Mouse (Mus musculus): ENCODE measurements around the gene Srbd1. TPM values are rescaled to one million over a fixed set of nuclear protein-coding genes. Genes with fewer than 3 reads are reported as not detected.

The Srbd1 gene
- polyA plus RNA-seq, 1 experiment from 2014 or later = 8.4 TPM

- peak overlapping the region; percentile 12; the same call in 1 of the 2 replicates for H3K9ac ChIP-seq (ENCODE audit: low read depth, low read length)
- no peaks in the 10 kb centered on the region for H3K9me3 ChIP-seq (replicated peaks; ENCODE audit: control insufficient read depth, low read length)
- peaks cover 28% of the 10 kb centered on the region for H3K4me1 ChIP-seq (ENCODE audit: control insufficient read depth, insufficient read depth, low read length)
- no peak overlapping the region for H3K27ac ChIP-seq (ENCODE audit: low read depth, low read length)
- H3K4me3 ChIP-seq (ENCODE audit: low read depth, low read length) = peak overlapping the region; percentile 89
- H3K4me2 ChIP-seq = peak overlapping the region; percentile 95
- no peaks in the 10 kb centered on the region for H3K27me3 ChIP-seq (ENCODE audit: control insufficient read depth, insufficient read depth, low read length)
- 61% methylated on average over 9 of the region's 9 CpGs for WGBS (ENCODE audit: insufficient replicate concordance)
- ATAC-seq (replicated peaks; ENCODE audit: insufficient number of reproducible peaks, low FRiP score, low TSS enrichment) = no peak
- H3K36me3 ChIP-seq (ENCODE audit: control insufficient read depth, insufficient read depth, low read length) = peaks cover 2% of the 10 kb centered on the region; the same call in 1 of the 2 replicates
Measured at GRCm38 (mm10) chr17:86170164-86170958, 25.4 kb upstream of the Srbd1 start.

DNA sequence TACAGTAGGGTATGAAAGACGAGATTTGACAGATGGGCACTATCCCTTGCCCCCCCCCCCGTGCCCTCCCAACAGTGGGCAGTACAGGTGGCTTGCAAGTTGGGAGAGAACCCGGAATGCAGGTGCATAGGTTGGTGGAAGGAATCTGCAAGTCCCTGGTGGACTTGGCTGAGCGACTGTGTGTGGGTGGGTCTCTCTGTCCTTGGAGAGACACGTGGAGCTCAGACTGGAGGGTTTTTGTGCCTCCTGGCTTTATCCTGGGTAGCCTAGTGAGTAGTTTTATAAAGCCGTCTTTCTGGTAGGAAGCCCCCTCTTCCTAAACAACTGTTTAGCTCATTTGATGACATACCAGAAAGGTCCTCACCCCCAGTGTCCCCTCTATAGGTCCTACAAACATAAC lies 24.1 kb upstream of the Srbd1 start:
- peaks cover 2% of the 10 kb centered on the region; the same call in 1 of the 2 replicates for H3K36me3 ChIP-seq (ENCODE audit: control insufficient read depth, insufficient read depth, low read length)
- WGBS (ENCODE audit: insufficient replicate concordance) = 11% methylated on average over 6 of the region's 6 CpGs

GRCm38 (mm10) chr17:86168231-86168981 lies 23.4 kb upstream of the Srbd1 start:
- 0 out of 2 replicates have a peak, but pooled peaks have one; percentile 2 for ATAC-seq (replicated peaks; ENCODE audit: insufficient number of reproducible peaks, low FRiP score, low TSS enrichment)
- H3K36me3 ChIP-seq (ENCODE audit: control insufficient read depth, insufficient read depth, low read length) = peaks cover 2% of the 10 kb centered on the region; the same call in 1 of the 2 replicates
- WGBS (ENCODE audit: insufficient replicate concordance) = under 1% methylated on average over 64 of the region's 64 CpGs
- peak overlapping the region; percentile 98 for H3K27ac ChIP-seq (ENCODE audit: low read depth, low read length)
- H3K4me3 ChIP-seq (ENCODE audit: low read depth, low read length) = peak overlapping the region; percentile 89
- peak overlapping the region; percentile 95 for H3K4me2 ChIP-seq
- no peaks in the 10 kb centered on the region for H3K27me3 ChIP-seq (ENCODE audit: control insufficient read depth, insufficient read depth, low read length)
- no peaks in the 10 kb centered on the region for H3K9me3 ChIP-seq (replicated peaks; ENCODE audit: control insufficient read depth, low read length)
- peak overlapping the region; percentile 95 for H3K9ac ChIP-seq (ENCODE audit: low read depth, low read length)
- peaks cover 22% of the 10 kb centered on the region for H3K4me1 ChIP-seq (ENCODE audit: control insufficient read depth, insufficient read depth, low read length)

More for the DNA sequence above, 24.1 kb upstream of the Srbd1 start:
- H3K4me2 ChIP-seq = peak overlapping the region; percentile 95
- peak overlapping the region; percentile 89 for H3K4me3 ChIP-seq (ENCODE audit: low read depth, low read length)
- H3K9me3 ChIP-seq (replicated peaks; ENCODE audit: control insufficient read depth, low read length) = no peaks in the 10 kb centered on the region
- H3K4me1 ChIP-seq (ENCODE audit: control insufficient read depth, insufficient read depth, low read length) = peaks cover 22% of the 10 kb centered on the region
- no peak for ATAC-seq (replicated peaks; ENCODE audit: insufficient number of reproducible peaks, low FRiP score, low TSS enrichment)
- H3K27ac ChIP-seq (ENCODE audit: low read depth, low read length) = no peak overlapping the region
- no peaks in the 10 kb centered on the region for H3K27me3 ChIP-seq (ENCODE audit: control insufficient read depth, insufficient read depth, low read length)
- H3K9ac ChIP-seq (ENCODE audit: low read depth, low read length) = peak overlapping the region; percentile 95

DNA sequence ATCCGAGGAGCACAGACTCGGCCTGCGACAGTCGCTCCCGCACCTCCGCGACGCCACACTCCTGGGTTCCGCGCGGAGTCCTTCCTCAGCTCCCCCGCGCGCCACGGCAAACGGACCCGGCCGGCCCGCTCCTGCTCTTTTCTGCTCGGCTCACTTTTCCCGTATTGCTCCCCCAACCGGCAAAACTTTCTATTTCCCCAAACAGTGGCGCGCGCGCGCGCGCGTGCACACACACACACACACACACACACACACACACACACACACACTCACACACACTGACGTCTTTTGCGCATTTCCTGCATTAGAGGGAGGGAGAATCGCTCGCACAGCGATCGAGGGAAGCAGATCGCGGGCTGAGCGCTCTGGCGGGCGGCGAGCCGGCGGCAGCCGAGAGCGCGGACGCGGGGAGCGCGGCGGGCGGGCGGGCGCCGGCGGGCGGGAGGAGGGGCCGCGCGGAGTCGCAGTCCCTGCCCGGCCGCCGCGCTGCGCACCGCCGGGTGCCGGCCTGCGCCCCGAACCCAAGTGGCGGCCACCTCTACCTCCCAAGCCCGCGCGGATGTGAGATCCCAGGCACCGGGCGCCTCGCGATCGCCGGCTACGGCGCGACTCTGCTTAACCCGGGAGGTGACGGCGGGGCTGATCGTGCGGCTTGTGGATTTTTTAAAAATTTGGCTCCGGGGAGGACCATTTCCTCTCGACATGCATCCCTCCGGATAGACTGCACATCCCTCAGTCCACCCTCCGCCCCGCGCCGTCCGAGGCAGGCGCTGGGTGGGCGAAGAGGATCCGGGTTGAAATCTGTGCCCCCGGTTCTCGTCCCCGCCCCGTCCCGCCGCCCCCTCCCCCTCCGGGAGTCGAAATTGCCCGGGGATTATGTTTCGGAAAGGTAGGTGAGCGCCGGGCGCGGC lies 22.6 kb upstream of the Srbd1 start, which contains the start of gene Prkce:
Gene Prkce, plus strand, starts transcription at position 466 of the 911 bp plus-strand sequence.
- no peaks in the 10 kb centered on the region for H3K27me3 ChIP-seq (ENCODE audit: control insufficient read depth, insufficient read depth, low read length)
- peak within 1 kb of the TSS; percentile 98 for H3K27ac ChIP-seq (ENCODE audit: low read depth, low read length)
- ATAC-seq (replicated peaks; ENCODE audit: insufficient number of reproducible peaks, low FRiP score, low TSS enrichment) = peak; percentile 67
- H3K9me3 ChIP-seq (replicated peaks; ENCODE audit: control insufficient read depth, low read length) = no peaks in the 10 kb centered on the region
- H3K4me3 ChIP-seq (ENCODE audit: low read depth, low read length) = peak within 1 kb of the TSS; percentile 89
- H3K4me1 ChIP-seq (ENCODE audit: control insufficient read depth, insufficient read depth, low read length) = peaks cover 23% of the 10 kb centered on the region
- H3K4me2 ChIP-seq = peak within 1 kb of the TSS; percentile 95
- H3K36me3 ChIP-seq (ENCODE audit: control insufficient read depth, insufficient read depth, low read length) = peaks cover 1% of the 10 kb centered on the region; the same call in 1 of the 2 replicates
- peak within 1 kb of the TSS; percentile 95 for H3K9ac ChIP-seq (ENCODE audit: low read depth, low read length)
- WGBS (ENCODE audit: insufficient replicate concordance) = under 1% methylated on average over 84 of the region's 115 CpGs

DNA sequence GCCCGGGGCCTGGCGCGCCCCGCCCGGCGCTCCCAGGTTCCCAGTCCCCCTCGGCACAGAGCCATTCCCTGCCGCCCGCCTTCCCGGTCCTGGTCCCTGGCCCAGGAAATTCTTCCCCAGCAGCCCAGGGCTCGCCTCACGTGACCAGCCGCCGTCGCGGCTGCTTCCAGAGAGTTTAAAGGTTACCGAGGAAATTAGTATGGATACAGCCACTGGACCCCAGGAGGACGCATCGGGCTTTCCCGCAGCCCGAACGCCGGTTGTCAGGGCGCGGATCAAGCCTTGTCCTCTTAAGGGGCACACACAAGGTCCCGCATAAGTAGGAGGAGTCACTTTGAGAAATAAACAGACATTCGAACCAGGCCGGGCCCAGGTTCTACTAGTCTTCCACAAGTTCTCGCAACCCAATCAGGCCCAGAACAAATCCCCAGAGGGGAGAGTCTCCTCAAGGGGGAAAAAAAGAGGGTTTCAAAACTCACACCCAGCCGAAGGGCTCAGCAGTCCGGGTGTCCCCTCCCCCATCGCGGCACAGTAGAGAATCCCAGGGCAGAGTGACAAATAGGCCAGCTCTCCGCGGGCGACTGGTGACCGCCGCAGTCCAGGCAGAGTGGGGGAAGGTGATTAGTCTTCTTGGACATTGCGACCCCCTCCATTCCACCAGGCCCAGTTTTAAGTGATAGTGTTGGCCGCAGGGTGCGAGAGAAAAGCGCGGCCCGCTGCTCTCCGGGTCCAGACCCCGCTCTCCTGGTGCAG lies 21.8 kb upstream of the Srbd1 start:
- peak; percentile 68 for ATAC-seq (replicated peaks; ENCODE audit: insufficient number of reproducible peaks, low FRiP score, low TSS enrichment)
- WGBS (ENCODE audit: insufficient replicate concordance) = under 1% methylated on average over 46 of the region's 46 CpGs

DNA sequence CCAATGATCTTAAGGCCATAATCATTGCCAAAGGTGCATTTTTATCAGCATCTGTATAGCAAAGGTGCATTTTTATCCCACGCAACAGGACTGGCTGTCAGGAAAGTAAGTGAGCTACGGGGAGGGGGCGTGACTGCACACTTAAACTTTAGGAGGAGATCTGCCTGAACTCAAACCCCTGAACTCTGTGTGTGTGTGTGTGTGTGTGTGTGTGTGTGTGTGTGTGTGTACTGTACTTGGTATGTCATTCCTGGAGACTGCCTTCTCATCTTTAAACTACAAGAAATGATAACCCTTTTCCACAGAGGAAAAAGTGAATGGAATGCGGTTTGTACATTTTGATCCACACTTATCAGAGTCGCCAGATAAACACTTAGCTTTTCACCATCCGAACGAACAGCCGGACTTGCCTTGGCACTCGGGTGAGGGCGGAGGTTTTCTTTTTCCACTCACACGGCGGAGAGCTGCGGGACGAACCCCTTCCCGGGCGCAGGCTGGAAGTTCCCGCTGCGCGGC lies 21.1 kb upstream of the Srbd1 start:
- peak overlapping the region; percentile 98 for H3K27ac ChIP-seq (ENCODE audit: low read depth, low read length)

More for the DNA sequence above, 21.8 kb upstream of the Srbd1 start:
- H3K4me1 ChIP-seq (ENCODE audit: control insufficient read depth, insufficient read depth, low read length) = peaks cover 25% of the 10 kb centered on the region
- H3K27me3 ChIP-seq (ENCODE audit: control insufficient read depth, insufficient read depth, low read length) = no peaks in the 10 kb centered on the region
- peak overlapping the region; percentile 95 for H3K4me2 ChIP-seq
- H3K27ac ChIP-seq (ENCODE audit: low read depth, low read length) = peak overlapping the region; percentile 98
- no peaks in the 10 kb centered on the region for H3K9me3 ChIP-seq (replicated peaks; ENCODE audit: control insufficient read depth, low read length)
- peak overlapping the region; percentile 95 for H3K9ac ChIP-seq (ENCODE audit: low read depth, low read length)
- no peaks in the 10 kb centered on the region for H3K36me3 ChIP-seq (ENCODE audit: control insufficient read depth, insufficient read depth, low read length)
- H3K4me3 ChIP-seq (ENCODE audit: low read depth, low read length) = peak overlapping the region; percentile 89

GRCm38 (mm10) chr17:86164416-86164815 lies 19.4 kb upstream of the Srbd1 start:
- H3K27ac ChIP-seq (ENCODE audit: low read depth, low read length) = no peak overlapping the region
- H3K4me3 ChIP-seq (ENCODE audit: low read depth, low read length) = no peak overlapping the region
- H3K9me3 ChIP-seq (replicated peaks; ENCODE audit: control insufficient read depth, low read length) = no peaks in the 10 kb centered on the region
- ATAC-seq (replicated peaks; ENCODE audit: insufficient number of reproducible peaks, low FRiP score, low TSS enrichment) = no peak
- no peak overlapping the region for H3K9ac ChIP-seq (ENCODE audit: low read depth, low read length)
- 68% methylated on average over 7 of the region's 7 CpGs for WGBS (ENCODE audit: insufficient replicate concordance)
- no peak overlapping the region for H3K4me2 ChIP-seq
- no peaks in the 10 kb centered on the region for H3K27me3 ChIP-seq (ENCODE audit: control insufficient read depth, insufficient read depth, low read length)
- peaks cover 10% of the 10 kb centered on the region; the same call in 1 of the 2 replicates for H3K4me1 ChIP-seq (ENCODE audit: control insufficient read depth, insufficient read depth, low read length)
- no peaks in the 10 kb centered on the region for H3K36me3 ChIP-seq (ENCODE audit: control insufficient read depth, insufficient read depth, low read length)

More for the DNA sequence above, 21.1 kb upstream of the Srbd1 start:
- Histone ChIP-seq H3K36me3 (ENCODE audit: control insufficient read depth, insufficient read depth, low read length) (no peaks in the 10 kb centered on the region), H3K27me3 (ENCODE audit: control insufficient read depth, insufficient read depth, low read length) (no peaks in the 10 kb centered on the region), H3K9ac (ENCODE audit: low read depth, low read length) (peak overlapping the region; percentile 95), H3K4me2 (peak overlapping the region; percentile 95), H3K9me3 (replicated peaks; ENCODE audit: control insufficient read depth, low read length) (no peaks in the 10 kb centered on the region), H3K4me1 (ENCODE audit: control insufficient read depth, insufficient read depth, low read length) (peaks cover 25% of the 10 kb centered on the region), H3K4me3 (ENCODE audit: low read depth, low read length) (peak overlapping the region; percentile 89)
- no peak for ATAC-seq (replicated peaks; ENCODE audit: insufficient number of reproducible peaks, low FRiP score, low TSS enrichment)
- 3% methylated on average over 19 of the region's 19 CpGs for WGBS (ENCODE audit: insufficient replicate concordance)
